Mouse (Mus musculus) stomach, postnatal 0 days (tissue): Measurements from ENCODE around the gene Guca2b.

Experiments
- CTCF ChIP-seq: IDR thresholded peaks from 2 replicates; pipeline ENCODE4 v1.5.1; 2016; ENCODE audit warnings: antibody characterized with exemption, low read depth, mild to moderate bottlenecking, moderate library complexity
- EP300 ChIP-seq: optimal IDR thresholded peaks from 2 replicates; pipeline ENCODE3; 2016; ENCODE audit warnings: antibody characterized with exemption

DNA sequence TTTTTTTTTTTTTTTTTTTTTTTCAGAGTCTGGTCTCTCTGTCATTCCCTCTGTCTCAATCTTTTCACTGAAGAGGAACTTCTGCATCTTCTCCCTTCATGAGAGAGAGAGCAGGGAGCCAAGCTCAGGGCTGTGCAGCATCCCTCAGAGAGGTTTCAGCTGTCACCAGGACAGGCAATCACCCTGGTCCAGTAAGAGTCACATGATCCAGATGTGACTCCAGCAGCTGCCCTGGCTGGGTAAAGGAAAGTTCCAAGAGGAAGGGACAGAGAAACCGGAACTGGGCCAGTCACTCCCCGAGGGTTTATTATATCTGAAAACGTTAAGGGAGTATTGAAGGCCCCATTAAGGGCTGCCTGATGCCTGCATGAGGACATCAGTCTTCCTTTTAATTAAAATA lies 49.0 kb upstream of the Guca2b start:
- TF ChIP-seq CTCF, result no peak
- TF ChIP-seq EP300, result no peak
